Mouse (Mus musculus): ENCODE measurements around the gene Foxs1.

DNA sequence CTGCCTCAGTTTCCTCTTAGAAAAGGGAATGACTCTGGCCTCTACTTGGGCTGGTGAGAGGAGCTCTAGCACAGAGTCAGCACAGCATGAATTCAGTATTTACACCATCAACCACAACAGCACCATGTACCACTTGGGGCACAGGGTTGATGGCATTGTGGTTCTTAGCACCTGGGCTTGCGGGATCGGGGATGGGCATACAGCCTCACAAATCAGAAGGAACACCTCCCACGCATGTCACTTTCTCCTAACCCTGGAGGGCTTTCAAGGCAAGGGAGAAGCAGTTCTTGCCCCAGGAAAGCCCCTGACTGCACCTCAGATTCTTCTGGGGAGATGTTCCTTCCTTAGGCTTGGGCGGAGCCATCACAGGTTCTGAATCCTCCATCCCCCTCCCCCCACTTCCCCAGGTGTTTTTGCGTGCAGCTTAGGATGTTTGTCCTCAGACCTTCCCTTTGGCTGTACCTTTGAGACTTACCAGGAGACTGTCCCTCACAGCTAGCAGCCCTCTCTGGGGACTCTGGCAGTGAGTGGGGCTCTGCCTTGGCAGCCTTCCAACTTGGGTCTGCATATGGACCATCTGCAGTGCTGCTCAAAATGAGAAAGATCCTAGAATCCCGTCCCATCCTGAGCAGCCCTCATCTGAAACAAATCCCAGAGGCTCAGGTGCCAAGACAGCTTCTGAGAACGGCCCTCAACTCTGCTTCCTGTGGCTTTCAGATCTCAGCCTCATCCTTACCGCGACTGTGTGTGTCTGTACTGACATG is 26.6 kb downstream of the Foxs1 start:
- TF ChIP-seq POLR2A (IDR thresholded peaks at IDR 0.05; ENCODE audit: low read depth, low read length) = no peak
- TF ChIP-seq CTCF (conservative IDR thresholded peaks at IDR 0.05; ENCODE audit: insufficient read depth, insufficient read length, low read depth, low read length) = no peak

Data from kidney, adult 2 months (tissue).